In genomic region chr8:105855248-105856167, GRCm38 (mm10) we compare ENCODE assay signal across 8 mouse cellular contexts. TPM values are rescaled to one million over a fixed set of nuclear protein-coding genes. Genes with fewer than 3 reads are reported as not detected.
DNase-seq lines count a peak whose midpoint lies in the region; ATAC-seq lines count a peak whose summit lies in the region.
"Had no signal": no experiment of that assay in that cellular context is flagged by ENCODE, and none has a peak within 500 bp of the region (broad histone marks: within the 10 kb centered on the region; RNA-seq: fewer than 3 reads in every experiment).

No protein-coding gene starts in this region.

- H3K27me3 ChIP-seq in forebrain, embryonic 13.5 days = no peaks in the 10 kb centered on the region
- H3K27me3 ChIP-seq in hindbrain, embryonic 13.5 days = no peaks in the 10 kb centered on the region
- H3K27me3 ChIP-seq in midbrain, embryonic 10.5 days (ENCODE audit: low read depth, poor library complexity, severe bottlenecking) = no peaks in the 10 kb centered on the region
- no peaks in the 10 kb centered on the region for H3K27me3 ChIP-seq in splenic B cell, adult 2 months (ENCODE audit: control insufficient read depth, insufficient read depth, low read length, poor library complexity, severe bottlenecking)

- ATAC-seq in forebrain, embryonic 13.5 days = peak; percentile 5
- ATAC-seq in hindbrain, embryonic 13.5 days (ENCODE audit: low FRiP score) = peak; percentile 9

- under 1% methylated on average over 71 of the region's 71 CpGs for WGBS in forebrain, embryonic 13.5 days
- under 1% methylated on average over 71 of the region's 71 CpGs for WGBS in hindbrain, embryonic 13.5 days
- WGBS in midbrain, embryonic 10.5 days = under 1% methylated on average over 71 of the region's 71 CpGs

- peak overlapping the region; percentile 79 for H3K27ac ChIP-seq in forebrain, embryonic 13.5 days
- peak overlapping the region; percentile 89 for H3K27ac ChIP-seq in hindbrain, embryonic 13.5 days
- H3K27ac ChIP-seq in midbrain, embryonic 10.5 days (replicated peaks) = peak overlapping the region; percentile 94

- H3K4me3 ChIP-seq in forebrain, embryonic 13.5 days = peak overlapping the region; percentile 78
- H3K4me3 ChIP-seq in hindbrain, embryonic 13.5 days = peak overlapping the region; percentile 82
- H3K4me3 ChIP-seq in midbrain, embryonic 10.5 days = peak overlapping the region; percentile 88

- intact Hi-C loops in left cerebral cortex, postnatal 25 days (cut with DNase I) = loop anchor here (5.0 kb wide), 1 partner anchor 143 kb away; no protein-coding TSS in a partner anchor

- peaks cover 54% of the 10 kb centered on the region for H3K4me1 ChIP-seq in forebrain, embryonic 13.5 days
- H3K4me1 ChIP-seq in hindbrain, embryonic 13.5 days (replicated peaks) = peaks cover 55% of the 10 kb centered on the region
- H3K4me1 ChIP-seq in midbrain, embryonic 10.5 days = peaks cover 67% of the 10 kb centered on the region

- H3K9me3 ChIP-seq in forebrain, embryonic 13.5 days (replicated peaks) = no peaks in the 10 kb centered on the region
- H3K9me3 ChIP-seq in hindbrain, embryonic 13.5 days = no peaks in the 10 kb centered on the region
- no peaks in the 10 kb centered on the region for H3K9me3 ChIP-seq in midbrain, embryonic 10.5 days (replicated peaks)

- peaks cover 8% of the 10 kb centered on the region for H3K36me3 ChIP-seq in forebrain, embryonic 13.5 days (ENCODE audit: poor library complexity, severe bottlenecking)
- H3K36me3 ChIP-seq in hindbrain, embryonic 13.5 days = no peaks in the 10 kb centered on the region
- H3K36me3 ChIP-seq in midbrain, embryonic 10.5 days = peaks cover 24% of the 10 kb centered on the region
- H3K36me3 ChIP-seq in splenic B cell, adult 2 months (ENCODE audit: control insufficient read depth, insufficient read depth, low read length, poor library complexity, severe bottlenecking) = no peaks in the 10 kb centered on the region

- H3K4me2 ChIP-seq in forebrain, embryonic 13.5 days = peak overlapping the region; percentile 100
- peak overlapping the region; percentile 99 for H3K4me2 ChIP-seq in hindbrain, embryonic 13.5 days

- DNase-seq in MN1 (ENCODE audit: low spot score) = peak; percentile 70
- peak; percentile 76 for DNase-seq in brain, adult 2 months (ENCODE audit: low read depth, low spot score)
- DNase-seq in left cerebral cortex, postnatal 25 days (ENCODE audit: low spot score in 2 of 2) = peak; percentile 64 to 65
- no peak for DNase-seq in midbrain, embryonic 10.5 days (ENCODE audit: low spot score)
- DNase-seq in splenic B cell, adult 2 months (ENCODE audit: low read depth, low spot score) = peak; percentile 33

- peak overlapping the region; percentile 89 for H3K9ac ChIP-seq in forebrain, embryonic 13.5 days
- H3K9ac ChIP-seq in hindbrain, embryonic 13.5 days = peak overlapping the region; percentile 93

RNA-seq across cellular contexts. Expression of gene Thap11, which starts 0.6 kb away (rescaled TPM):
- 65.9 and 68.3 TPM in 2 replicates for polyA plus RNA-seq in forebrain, embryonic 13.5 days (2015; fragmentation: Nextera tagmentation; extraction: Ambion mirVana)
- 58.7 and 60.6 TPM in 2 replicates for polyA plus RNA-seq in hindbrain, embryonic 13.5 days (2015; fragmentation: Nextera tagmentation; extraction: Ambion mirVana)
- total RNA-seq in left cerebral cortex, postnatal 25 days (2021) = 10 to 100 TPM; 40.0 to 40.4 TPM
- polyA plus RNA-seq in midbrain, embryonic 10.5 days (2016; fragmentation: Nextera tagmentation; extraction: Ambion mirVana) = 82.2 and 88.1 TPM in 2 replicates

RNA-seq across cellular contexts. Expression of gene Cenpt, which starts 2.4 kb away (rescaled TPM):
- polyA plus RNA-seq in forebrain, embryonic 13.5 days (2015; fragmentation: Nextera tagmentation; extraction: Ambion mirVana) = 68.8 and 71.4 TPM in 2 replicates
- 59.7 and 61.1 TPM in 2 replicates for polyA plus RNA-seq in hindbrain, embryonic 13.5 days (2015; fragmentation: Nextera tagmentation; extraction: Ambion mirVana)
- total RNA-seq in left cerebral cortex, postnatal 25 days (2021) = 10 to 100 TPM; 14.0 to 16.6 TPM
- 55.7 and 62.6 TPM in 2 replicates for polyA plus RNA-seq in midbrain, embryonic 10.5 days (2016; fragmentation: Nextera tagmentation; extraction: Ambion mirVana)

RNA-seq across cellular contexts. Expression of gene Nutf2, which starts 4.9 kb away (rescaled TPM):
- 254 and 295 TPM in 2 replicates for polyA plus RNA-seq in forebrain, embryonic 13.5 days (2015; fragmentation: Nextera tagmentation; extraction: Ambion mirVana)
- polyA plus RNA-seq in hindbrain, embryonic 13.5 days (2015; fragmentation: Nextera tagmentation; extraction: Ambion mirVana) = 186 and 205 TPM in 2 replicates
- 10 to 100 TPM; 21.8 to 32.1 TPM for total RNA-seq in left cerebral cortex, postnatal 25 days (2021)
- polyA plus RNA-seq in midbrain, embryonic 10.5 days (2016; fragmentation: Nextera tagmentation; extraction: Ambion mirVana) = 375 and 418 TPM in 2 replicates

RNA-seq across cellular contexts. Expression of gene Edc4, which starts 25.2 kb away (rescaled TPM):
- 46.4 and 56.9 TPM in 2 replicates for polyA plus RNA-seq in forebrain, embryonic 13.5 days (2015; fragmentation: Nextera tagmentation; extraction: Ambion mirVana)
- 49.3 and 50.3 TPM in 2 replicates for polyA plus RNA-seq in hindbrain, embryonic 13.5 days (2015; fragmentation: Nextera tagmentation; extraction: Ambion mirVana)
- total RNA-seq in left cerebral cortex, postnatal 25 days (2021) = 10 to 100 TPM; 58.1 to 62.9 TPM
- polyA plus RNA-seq in midbrain, embryonic 10.5 days (2016; fragmentation: Nextera tagmentation; extraction: Ambion mirVana) = 74.0 and 81.5 TPM in 2 replicates

RNA-seq across cellular contexts. Expression of gene Tsnaxip1, which starts 28.0 kb away (rescaled TPM):
- polyA plus RNA-seq in forebrain, embryonic 13.5 days (2015; fragmentation: Nextera tagmentation; extraction: Ambion mirVana) = 0.43 and 1.00 TPM in 2 replicates
- polyA plus RNA-seq in hindbrain, embryonic 13.5 days (2015; fragmentation: Nextera tagmentation; extraction: Ambion mirVana) = 0.80 and 1.6 TPM in 2 replicates
- total RNA-seq in left cerebral cortex, postnatal 25 days (2021) = not detected
- polyA plus RNA-seq in midbrain, embryonic 10.5 days (2016; fragmentation: Nextera tagmentation; extraction: Ambion mirVana) = 0.22 and 0.23 TPM in 2 replicates
- total RNA-seq: heart, postnatal 36 days had no signal
